Mouse (Mus musculus) testis, postnatal 10 days (tissue): ENCODE measurements around the gene Fam171a2.

Experiments used
- DNase-seq: peaks from one replicate; pipeline ENCODE4 v3.0.0; 2021; ENCODE audit warnings: low spot score

The Fam171a2 gene

GRCm38 (mm10) chr11:102409795-102410330 lies 37.6 kb downstream of the Fam171a2 start:
- DNase-seq = no peak

- DNase-seq = no peak
Observed at GRCm38 (mm10) chr11:102408888-102409794, 38.3 kb downstream of the Fam171a2 start.

GRCm38 (mm10) chr11:102408344-102408876 lies 39.1 kb downstream of the Fam171a2 start:
- DNase-seq = peak; percentile 96

- DNase-seq = no peak
Observed at GRCm38 (mm10) chr11:102407834-102408215, 39.7 kb downstream of the Fam171a2 start, which contains the start of gene Slc25a39. Slc25a39 (minus strand) TSS chr11:102407946.

GRCm38 (mm10) chr11:102406900-102407833 lies 40.3 kb downstream of the Fam171a2 start:
- DNase-seq = peak; percentile 99

GRCm38 (mm10) chr11:102406401-102406800 lies 41.1 kb downstream of the Fam171a2 start:
- peak; percentile 47 for DNase-seq

GRCm38 (mm10) chr11:102405544-102406285 lies 41.8 kb downstream of the Fam171a2 start:
- DNase-seq = no peak

- DNase-seq = no peak
Observed at GRCm38 (mm10) chr11:102404161-102405010, 43.1 kb downstream of the Fam171a2 start.

- no peak for DNase-seq
Observed at GRCm38 (mm10) chr11:102403657-102404056, 43.8 kb downstream of the Fam171a2 start.

- peak; percentile 47 for DNase-seq
Observed at GRCm38 (mm10) chr11:102401898-102402500, 45.5 kb downstream of the Fam171a2 start.

GRCm38 (mm10) chr11:102400513-102401084 lies 46.9 kb downstream of the Fam171a2 start:
- DNase-seq = peak; percentile 50

- DNase-seq = peak; percentile 59
Observed at GRCm38 (mm10) chr11:102399610-102400072, 47.8 kb downstream of the Fam171a2 start.

- no peak for DNase-seq
Observed at GRCm38 (mm10) chr11:102399107-102399506, 48.4 kb downstream of the Fam171a2 start.

- DNase-seq = no peak
Observed at GRCm38 (mm10) chr11:102398007-102398825, 49.3 kb downstream of the Fam171a2 start.

GRCm38 (mm10) chr11:102396671-102397141 lies 50.8 kb downstream of the Fam171a2 start:
- no peak for DNase-seq

- DNase-seq = no peak
Observed at GRCm38 (mm10) chr11:102396263-102396662, 51.2 kb downstream of the Fam171a2 start.

- DNase-seq = no peak
Observed at GRCm38 (mm10) chr11:102395250-102395649, 52.2 kb downstream of the Fam171a2 start.

- DNase-seq = no peak
Observed at GRCm38 (mm10) chr11:102394421-102395124, 52.9 kb downstream of the Fam171a2 start.
